In genomic region chr10:40237826-40238225, GRCm38 (mm10) we compare ENCODE assay signal across 19 mouse cellular contexts. TPM values are rescaled to one million over a fixed set of nuclear protein-coding genes. Genes with fewer than 3 reads are reported as not detected.
A peak's percentile ranks its signal among the peaks of the same experiment; 100 is the strongest.
DNase-seq lines count a peak whose midpoint lies in the region; TF ChIP-seq lines count a peak whose summit lies in the region.
"Had no signal": no experiment of that assay in that cellular context is flagged by ENCODE, and none has a peak within 500 bp of the region (broad histone marks: within the 10 kb centered on the region; RNA-seq: fewer than 3 reads in every experiment).

No protein-coding gene starts in this region.

- H3K9me3 ChIP-seq in E14TG2a.4 (ENCODE audit: low read length) = no peaks in the 10 kb centered on the region
- H3K9me3 ChIP-seq: embryonic facial prominence, embryonic 13.5 days; embryonic facial prominence, embryonic 15.5 days; forebrain, embryonic 10.5 days; forebrain, embryonic 12.5 days had no signal

- H3K4me1 ChIP-seq in E14TG2a.4 (replicated peaks; ENCODE audit: low read depth, low read length) = peaks cover 37% of the 10 kb centered on the region
- H3K4me1 ChIP-seq: embryonic facial prominence, embryonic 13.5 days; embryonic facial prominence, embryonic 15.5 days; forebrain, embryonic 10.5 days; forebrain, embryonic 12.5 days had no signal

- H3K4me3 ChIP-seq in E14TG2a.4 (replicated peaks; ENCODE audit: low read length) = 0 out of 2 replicates have a peak overlapping the region, but pooled peaks have one; percentile 1
- H3K4me3 ChIP-seq: embryonic facial prominence, embryonic 13.5 days; embryonic facial prominence, embryonic 15.5 days; erythroblast, embryonic 14.5 days; forebrain, embryonic 10.5 days; forebrain, embryonic 12.5 days had no signal

- DNase-seq in adrenal gland, adult 2 months = peak; percentile 54
- no peak for DNase-seq in adrenal gland, postnatal 25 days
- DNase-seq in adrenal gland, postnatal 14 days = peak; percentile 24
- DNase-seq in adrenal gland, adult 18-20 months (ENCODE audit: low spot score in 2 of 2) = no peak
- DNase-seq: B cell, adult 2 months; cerebellum, adult 11 months; cerebellum, adult 18-20 months; cerebellum, adult 8-10 months; cerebellum, adult 9-11 months; cerebellum, postnatal 14 days; cerebellum, postnatal 36 days; embryo, embryonic 11 days had no signal

- no peaks in the 10 kb centered on the region for H3K27me3 ChIP-seq in E14TG2a.4 (ENCODE audit: insufficient read depth, low read length)
- H3K27me3 ChIP-seq: CH12.LX; embryonic facial prominence, embryonic 13.5 days; embryonic facial prominence, embryonic 15.5 days; forebrain, embryonic 12.5 days had no signal

- no peak for TF ChIP-seq CTCF in E14TG2a.4 (conservative IDR thresholded peaks at IDR 0.05; ENCODE audit: low read length)

- peaks cover 98% of the 10 kb centered on the region for H3K36me3 ChIP-seq in E14TG2a.4 (ENCODE audit: insufficient read depth, low read length)

RNA-seq across cellular contexts. Expression of gene Rpf2, which starts 9.0 kb away (rescaled TPM):
- 10 to 100 TPM; 23.2 to 27.7 TPM for total RNA-seq in adrenal gland, adult 2 months (2021)
- 0.61 and 0.97 TPM in 2 replicates for polyA plus RNA-seq in adrenal gland, adult 2 months (2012; rRNA removed)
- total RNA-seq in adrenal gland, postnatal 25 days (2021) = 20.0 and 32.1 TPM in 2 replicates
- total RNA-seq in adrenal gland, postnatal 14 days (2021) = 26.2 and 30.9 TPM in 2 replicates
- total RNA-seq in adrenal gland, adult 18-20 months (2021) = 10 to 100 TPM; 20.1 to 26.1 TPM

RNA-seq across cellular contexts. Expression of gene Gtf3c6, which starts 20.1 kb away (rescaled TPM):
- 10 to 100 TPM; 39.4 to 46.8 TPM for total RNA-seq in adrenal gland, adult 2 months (2021)
- 3.6 and 4.0 TPM in 2 replicates for polyA plus RNA-seq in adrenal gland, adult 2 months (2012; rRNA removed)
- 40.8 and 63.8 TPM in 2 replicates for total RNA-seq in adrenal gland, postnatal 25 days (2021)
- total RNA-seq in adrenal gland, postnatal 14 days (2021) = 56.8 and 65.8 TPM in 2 replicates
- total RNA-seq in adrenal gland, adult 18-20 months (2021) = 10 to 100 TPM; 36.6 to 50.0 TPM

Comparison
In these comparisons a context has a peak if more than half of its experiments do, and no peak if none do; other contexts are left out.
1. DNase-seq: peak in adrenal gland, adult 2 months (single experiment) and adrenal gland, postnatal 14 days (single experiment); none in adrenal gland, postnatal 25 days (single experiment) and adrenal gland, adult 18-20 months (0 of 2).